Mouse (Mus musculus) forebrain, embryonic 10.5 days (tissue): ENCODE measurements around the gene Gm49358. TPM values are rescaled to one million over a fixed set of nuclear protein-coding genes. Genes with fewer than 3 reads are reported as not detected.

Source experiments
- DNase-seq: peaks from one replicate; pipeline ENCODE4 v3.0.0-alpha.2; 2017; ENCODE audit warnings: low spot score; ENCODE audit errors: extremely low spot score
- H3K27ac ChIP-seq: fragments of 300-500 bp; sonication (generic); 2 replicates; pipeline ENCODE4 v1.5.1; 2016; ENCODE audit warnings: mild to moderate bottlenecking
- H3K27me3 ChIP-seq: fragments of 300-500 bp; sonication (generic); 2 replicates; pipeline ENCODE4 v1.6.1; 2016; ENCODE audit warnings: mild to moderate bottlenecking; ENCODE audit not compliant: poor library complexity, severe bottlenecking
- H3K36me3 ChIP-seq: fragments of 300-500 bp; sonication (generic); replicated peaks from 2 replicates; pipeline ENCODE4 v1.6.1; 2016; ENCODE audit warnings: mild to moderate bottlenecking, moderate library complexity
- H3K4me1 ChIP-seq: fragments of 300-500 bp; sonication (generic); 2 replicates; pipeline ENCODE4 v1.6.1; 2016
- H3K4me3 ChIP-seq: fragments of 300-500 bp; sonication (generic); 2 replicates; pipeline ENCODE4 v1.5.1; 2016; ENCODE audit warnings: mild to moderate bottlenecking, moderate library complexity
- H3K9me3 ChIP-seq: fragments of 300-500 bp; sonication (generic); 2 replicates; pipeline ENCODE4 v1.6.1; 2016; ENCODE audit warnings: mild to moderate bottlenecking, moderate library complexity
- WGBS: fragments of 180-500 bp; shearing (Covaris S2); methylation state at CpG from one replicate; pipeline ENCODE4 v1.1.7; 2016; 5-methylcytosine and 5-hydroxymethylcytosine counted together
- polyA plus RNA-seq: library from polyadenylated mRNA; unstranded; fragments of >200 nt; fragmentation: Nextera tagmentation; extraction: Ambion mirVana; gene quantifications from 2 replicates; pipeline ENCODE4 v1.2.1, GENCODE M21; 2016

Gm49358 gene
- polyA plus RNA-seq, 1 experiment from 2014 or later = not detected

DNA sequence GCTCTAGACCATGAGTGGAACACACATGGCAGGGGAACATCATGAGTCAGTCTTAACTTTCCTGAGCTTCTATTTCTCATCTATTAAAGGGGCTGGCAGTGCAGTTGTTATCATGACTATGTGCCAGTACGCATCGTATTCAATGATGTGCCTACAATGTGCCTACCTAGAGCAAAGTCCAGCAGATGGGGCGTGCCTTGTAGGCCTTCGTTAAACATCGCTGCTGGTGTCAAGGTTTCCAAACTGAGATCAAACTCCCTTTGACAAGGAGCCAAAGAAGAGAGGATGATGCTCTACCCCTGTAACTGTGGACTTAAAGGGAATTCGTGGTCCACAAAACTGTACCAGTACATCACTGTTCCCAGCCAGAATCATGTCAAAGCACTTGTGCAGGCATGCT, 98.7 kb downstream of the Gm49358 start:
- no peak overlapping the region for H3K27ac ChIP-seq
- no peaks in the 10 kb centered on the region for H3K4me1 ChIP-seq
- H3K36me3 ChIP-seq = no peaks in the 10 kb centered on the region
- no peaks in the 10 kb centered on the region for H3K27me3 ChIP-seq
- DNase-seq = no peak
- no peaks in the 10 kb centered on the region for H3K9me3 ChIP-seq
- WGBS = 88% methylated on average over 6 of the region's 6 CpGs
- H3K4me3 ChIP-seq = no peak overlapping the region

DNA sequence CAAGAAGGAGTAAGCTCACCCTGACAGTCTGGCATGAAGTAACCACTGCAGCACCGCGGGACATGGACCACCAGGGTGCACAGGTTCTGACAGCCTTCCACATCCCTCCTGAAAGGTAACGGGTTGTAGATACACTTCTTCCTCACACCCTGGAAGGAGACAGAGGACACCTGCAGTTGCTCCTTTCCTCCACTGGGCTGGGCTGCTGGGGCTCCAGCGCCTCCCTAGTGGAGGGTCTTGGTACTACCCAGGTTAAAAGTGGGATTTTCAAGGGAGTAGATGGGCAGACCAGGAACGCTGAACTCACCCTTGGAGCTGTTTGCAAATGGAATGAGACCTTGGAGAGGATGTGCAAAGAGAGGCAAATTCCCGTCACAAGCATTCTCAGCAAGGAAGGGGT, 99.7 kb downstream of the Gm49358 start:
- H3K36me3 ChIP-seq = no peaks in the 10 kb centered on the region
- 86% methylated on average over 6 of the region's 6 CpGs for WGBS
- H3K27me3 ChIP-seq = no peaks in the 10 kb centered on the region
- H3K9me3 ChIP-seq = no peaks in the 10 kb centered on the region
- H3K27ac ChIP-seq = no peak overlapping the region
- DNase-seq = no peak
- no peak overlapping the region for H3K4me3 ChIP-seq
- H3K4me1 ChIP-seq = no peaks in the 10 kb centered on the region

DNA sequence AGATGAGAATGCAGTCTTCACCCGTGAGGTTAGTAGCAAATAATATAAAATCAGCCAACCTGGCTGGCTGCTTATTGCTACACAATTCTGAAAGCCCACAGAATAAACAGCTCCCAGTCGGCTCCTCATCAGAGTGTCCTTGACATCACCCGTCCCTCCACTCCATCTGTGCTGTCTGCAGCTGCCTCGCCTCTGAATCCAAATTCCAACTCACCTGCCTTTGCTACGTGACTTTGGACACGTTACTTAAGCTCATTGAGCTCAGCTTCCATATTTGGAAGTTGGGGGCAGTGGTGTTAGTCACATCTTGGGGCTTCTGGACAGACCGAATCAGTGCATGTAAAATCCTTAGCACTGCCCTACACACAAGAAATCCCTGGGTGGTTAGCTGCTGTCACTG, 108.3 kb downstream of the Gm49358 start:
- no peak for DNase-seq
- WGBS = 87% methylated on average over 7 of the region's 7 CpGs
- Histone ChIP-seq H3K4me1 (no peaks in the 10 kb centered on the region), H3K27me3 (no peaks in the 10 kb centered on the region), H3K9me3 (no peaks in the 10 kb centered on the region), H3K27ac (no peak overlapping the region), H3K36me3 (no peaks in the 10 kb centered on the region), H3K4me3 (no peak overlapping the region)

DNA sequence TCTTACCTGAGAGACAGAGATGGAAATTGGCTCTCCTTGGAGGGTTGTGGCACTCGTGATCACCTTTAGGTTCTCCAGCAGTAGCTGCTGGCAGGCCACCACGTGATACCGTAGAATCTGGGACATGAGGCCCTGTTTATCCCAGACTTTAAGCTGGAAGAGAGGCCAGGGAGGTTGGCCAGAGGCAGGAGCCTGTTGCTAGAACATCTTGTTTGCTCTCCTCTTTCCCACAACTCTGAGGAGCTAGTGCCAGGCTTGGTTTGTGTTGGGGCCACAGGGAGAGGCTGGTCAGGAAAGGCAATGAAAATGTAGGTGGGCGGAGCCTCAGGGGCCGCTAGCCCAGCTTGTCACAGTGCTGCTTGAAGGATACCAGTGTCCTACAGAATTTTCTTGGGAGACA, 108.8 kb downstream of the Gm49358 start:
- no peak for DNase-seq
- H3K27me3 ChIP-seq = no peaks in the 10 kb centered on the region
- H3K4me1 ChIP-seq = no peaks in the 10 kb centered on the region
- H3K36me3 ChIP-seq = no peaks in the 10 kb centered on the region
- H3K9me3 ChIP-seq = no peaks in the 10 kb centered on the region
- H3K4me3 ChIP-seq = no peak overlapping the region
- WGBS = 77% methylated on average over 5 of the region's 5 CpGs
- H3K27ac ChIP-seq = no peak overlapping the region

DNA sequence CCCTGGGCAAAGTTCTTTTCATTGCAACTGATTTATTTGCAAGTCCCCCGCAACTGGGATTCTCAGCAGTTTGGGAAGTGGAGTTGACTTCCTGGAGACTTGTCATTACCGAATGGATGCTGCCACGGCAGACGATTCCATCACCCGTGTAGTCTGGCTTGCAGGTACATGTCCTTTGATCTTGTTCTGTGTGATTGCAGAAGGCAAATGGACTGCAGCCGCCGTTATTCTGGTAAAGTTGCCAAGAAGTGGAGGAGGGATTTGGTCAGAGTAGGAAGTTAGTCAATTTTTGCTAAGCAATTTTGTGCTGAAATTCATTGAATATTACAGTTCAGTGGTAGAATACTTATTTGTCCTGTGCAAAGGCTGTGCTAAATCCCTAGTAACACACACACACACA, 114.9 kb downstream of the Gm49358 start:
- WGBS = 92% methylated on average over 7 of the region's 7 CpGs
- no peak overlapping the region for H3K27ac ChIP-seq
- no peaks in the 10 kb centered on the region for H3K9me3 ChIP-seq
- DNase-seq = no peak
- no peaks in the 10 kb centered on the region for H3K36me3 ChIP-seq
- H3K4me1 ChIP-seq = peaks cover 5% of the 10 kb centered on the region
- no peaks in the 10 kb centered on the region for H3K27me3 ChIP-seq
- no peak overlapping the region for H3K4me3 ChIP-seq

DNA sequence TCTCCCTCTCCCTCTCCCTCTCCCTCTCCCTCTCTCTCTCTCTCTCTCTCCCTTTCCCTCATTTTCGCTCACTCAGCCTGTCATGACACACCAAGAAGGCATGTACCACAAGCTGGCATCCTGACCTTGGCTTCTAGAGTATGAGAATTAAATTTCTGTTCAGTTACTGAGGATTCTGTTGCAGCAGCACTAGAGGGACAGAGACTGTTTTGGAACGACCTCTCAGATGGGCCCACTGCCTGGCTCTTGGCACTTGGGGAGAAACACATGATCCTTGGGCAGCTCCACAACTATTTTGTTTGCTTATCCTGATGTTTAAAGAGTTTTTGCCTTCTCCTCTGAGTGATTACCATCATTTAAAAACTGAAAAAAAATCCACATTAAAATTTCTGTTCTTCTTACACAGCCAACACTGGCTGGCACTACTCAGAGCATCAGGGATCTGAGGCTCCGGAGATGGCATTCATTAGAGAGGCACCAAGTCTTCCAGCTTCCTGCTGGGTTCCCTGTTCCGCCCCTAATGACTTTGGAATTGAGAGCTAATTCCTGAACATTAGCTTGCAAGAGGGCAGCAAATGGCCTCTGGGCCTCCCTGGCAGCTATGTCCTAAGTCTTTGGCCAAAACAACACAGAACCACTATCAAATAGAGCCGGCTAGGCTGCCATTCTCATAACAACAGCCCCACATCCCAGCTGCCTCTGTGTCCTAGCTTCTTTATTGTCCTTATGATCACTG, 116.5 kb downstream of the Gm49358 start:
- WGBS = 65% methylated on average over 5 of the region's 5 CpGs
- H3K4me3 ChIP-seq = no peak overlapping the region
- no peak overlapping the region for H3K27ac ChIP-seq
- H3K9me3 ChIP-seq = no peaks in the 10 kb centered on the region
- H3K4me1 ChIP-seq = peaks cover 5% of the 10 kb centered on the region
- no peaks in the 10 kb centered on the region for H3K27me3 ChIP-seq
- DNase-seq = no peak
- no peaks in the 10 kb centered on the region for H3K36me3 ChIP-seq

DNA sequence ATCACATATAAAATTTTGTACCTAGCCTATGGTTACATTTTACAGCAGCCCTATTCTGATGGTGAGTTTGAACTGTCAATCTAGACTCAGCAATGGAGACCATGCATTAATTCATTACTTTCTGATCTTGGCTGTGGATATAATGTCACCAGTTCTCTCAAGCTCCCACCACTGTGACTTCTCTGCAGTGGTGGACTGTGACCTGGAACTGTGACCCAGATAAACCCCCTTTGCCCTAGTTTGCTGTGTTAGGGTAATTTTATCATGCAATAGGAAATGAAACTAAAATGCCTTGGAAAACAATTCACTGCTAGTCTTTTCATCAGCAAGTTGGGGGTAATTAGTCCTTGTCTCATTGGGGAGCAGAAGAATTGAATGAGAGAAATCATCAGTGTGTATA, 117.7 kb downstream of the Gm49358 start:
- no peak for DNase-seq
- Histone ChIP-seq H3K27me3 (no peaks in the 10 kb centered on the region), H3K4me3 (no peak overlapping the region), H3K9me3 (no peaks in the 10 kb centered on the region), H3K36me3 (no peaks in the 10 kb centered on the region), H3K4me1 (peaks cover 5% of the 10 kb centered on the region), H3K27ac (no peak overlapping the region)

Other genes starting within 250 kb of the Gm49358 start
- gene Hsp90b1, start 58.5 kb upstream of the Gm49358 start, polyA plus RNA-seq = 572 and 613 TPM in 2 replicates
- 2.6 and 3.2 TPM in 2 replicates for gene Ttc41, start 58.2 kb upstream of the Gm49358 start, polyA plus RNA-seq
- gene Nt5dc3, start 15.0 kb downstream of the Gm49358 start, polyA plus RNA-seq = 0.62 and 1.0 TPM in 2 replicates
- 0.02 and 0.06 TPM in 2 replicates for gene Stab2, start 244.1 kb downstream of the Gm49358 start, polyA plus RNA-seq